Mouse (Mus musculus) heart, adult 8-10 months (tissue): ENCODE measurements around the gene Gm4981. TPM values are rescaled to one million over a fixed set of nuclear protein-coding genes. Genes with fewer than 3 reads are reported as not detected.
"Not testable (repeated sequence)": the region's sequence is repeated elsewhere in the genome, so short reads cannot be mapped to it uniquely, and the experiment has no call there.

Source experiments
- DNase-seq: peaks from one replicate; pipeline ENCODE4 v3.0.0; 2022; ENCODE audit warnings: low spot score
- total RNA-seq, 4 experiments: library from RNA; stranded (reverse); gene quantifications; 2 replicates each; pipeline ENCODE4 v1.2.4; 2022

Gm4981 gene
- total RNA-seq, 4 experiments from 2014 or later = not detected

DNA sequence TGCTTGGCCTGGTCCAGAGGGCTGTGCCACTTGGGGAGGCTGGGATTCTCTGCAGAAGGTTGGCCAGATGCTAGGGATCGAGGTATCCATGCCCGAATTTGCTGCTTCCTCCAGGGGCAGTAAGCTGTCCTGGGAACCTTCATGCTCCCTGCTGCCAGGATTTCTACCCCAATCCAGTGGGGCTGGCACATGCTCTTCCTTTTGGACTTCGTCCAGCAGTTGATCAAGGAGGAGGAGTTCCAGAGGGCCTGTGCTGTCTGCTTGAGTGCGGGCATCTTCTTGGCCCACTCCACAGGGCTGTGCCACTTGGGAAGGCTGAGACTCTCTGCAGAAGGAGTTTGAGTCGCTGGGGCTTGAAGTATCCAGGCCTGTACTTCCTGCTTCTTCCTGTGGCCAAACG is 13.3 kb downstream of the Gm4981 start:
- not testable (repeated sequence) for DNase-seq

DNA sequence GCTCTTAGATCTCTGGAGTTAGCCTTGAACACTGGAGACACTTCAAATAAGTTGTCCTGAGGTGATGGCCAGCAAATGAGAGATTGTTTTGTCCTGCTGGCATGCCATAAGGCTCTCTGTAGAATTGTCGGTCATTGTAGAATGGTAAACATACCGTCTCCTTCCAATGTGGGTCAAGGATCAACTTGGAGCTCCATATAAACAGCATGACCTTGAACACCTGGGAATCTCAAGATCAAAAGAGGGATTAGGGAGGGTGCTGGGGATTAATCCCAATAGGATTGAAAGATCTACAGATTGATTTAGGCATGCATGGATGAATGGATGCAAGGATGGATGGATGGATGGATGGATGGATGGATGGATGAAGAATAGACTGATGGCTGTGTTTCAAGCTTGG is 14.9 kb downstream of the Gm4981 start:
- DNase-seq = not testable (repeated sequence)

GRCm38 (mm10) chr10:58220726-58221125 is 15.8 kb downstream of the Gm4981 start:
- no peak for DNase-seq

GRCm38 (mm10) chr10:58217366-58217765 is 19.1 kb downstream of the Gm4981 start:
- DNase-seq = no peak

GRCm38 (mm10) chr10:58215353-58215752 is 21.1 kb downstream of the Gm4981 start:
- no peak for DNase-seq

- no peak for DNase-seq
These were observed 21.6 kb downstream of the Gm4981 start for GRCm38 (mm10) chr10:58214934-58215333.

- no peak for DNase-seq
These were observed 22.0 kb downstream of the Gm4981 start for GRCm38 (mm10) chr10:58214497-58214896.

GRCm38 (mm10) chr10:58212230-58212629 is 24.3 kb downstream of the Gm4981 start:
- no peak for DNase-seq

- no peak for DNase-seq
These were observed 25.3 kb downstream of the Gm4981 start for GRCm38 (mm10) chr10:58211213-58211612.

- no peak for DNase-seq
These were observed 26.0 kb downstream of the Gm4981 start for GRCm38 (mm10) chr10:58210514-58210913.

- DNase-seq = no peak
These were observed 26.6 kb downstream of the Gm4981 start for GRCm38 (mm10) chr10:58209710-58210467.

DNA sequence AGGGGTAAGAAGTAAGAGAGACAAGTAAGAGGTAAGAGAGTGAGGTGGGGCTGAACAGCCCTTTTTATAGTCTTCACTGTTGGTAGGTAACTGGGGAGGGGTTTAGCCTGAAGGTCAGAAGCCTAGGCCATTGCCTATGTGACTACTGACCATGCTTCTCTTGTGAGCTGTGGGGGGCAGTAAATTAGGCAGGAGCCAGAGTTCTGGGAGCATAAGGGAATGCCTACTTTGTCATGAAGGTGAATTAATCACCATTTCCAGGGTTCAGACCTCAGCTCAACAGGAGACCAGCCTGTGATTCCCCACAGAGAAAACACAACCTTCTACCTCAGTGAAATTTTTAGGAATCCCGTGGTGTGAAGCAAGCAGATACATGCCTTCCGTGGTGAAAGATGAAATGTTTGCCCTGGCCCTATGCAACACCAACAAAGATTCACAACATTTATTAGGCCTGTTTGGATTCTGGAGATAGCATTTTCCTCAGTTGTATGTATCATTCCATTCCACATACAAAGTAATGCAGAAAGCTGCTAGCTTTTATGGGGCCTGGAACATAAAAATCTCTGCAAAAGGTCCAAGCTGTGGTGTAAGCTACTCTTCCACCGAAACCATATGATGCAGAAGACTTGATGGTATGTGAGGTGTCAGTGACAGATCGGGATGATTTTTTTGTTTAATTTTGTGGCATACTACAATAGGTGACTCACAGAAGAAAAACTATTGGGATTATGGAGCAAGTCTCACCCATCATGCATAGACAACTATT is 29.7 kb downstream of the Gm4981 start:
- no peak for DNase-seq

GRCm38 (mm10) chr10:58205986-58206385 is 30.5 kb downstream of the Gm4981 start:
- DNase-seq = no peak

Other genes with a start within 250 kb of the Gm4981 start
- gene AW822073, start 11.8 kb downstream of the Gm4981 start, total RNA-seq = not detected
- not detected for gene Duxf3, start 4.0 kb downstream of the Gm4981 start, total RNA-seq
- gene Gcc2, start 18.8 kb upstream of the Gm4981 start, total RNA-seq = 10 to 100 TPM; 28.8 to 38.4 (median 35.9) TPM
- gene Lims1, start 86.8 kb upstream of the Gm4981 start, total RNA-seq = 100 to 1,000 TPM; 129 to 182 (median 150) TPM
- 10 to 100 TPM; 49.8 to 53.3 (median 51.2) TPM for gene Ranbp2, start 210.2 kb upstream of the Gm4981 start, total RNA-seq